Comparison of ENCODE assay signal across 9 mouse cellular contexts in the genomic region with DNA sequence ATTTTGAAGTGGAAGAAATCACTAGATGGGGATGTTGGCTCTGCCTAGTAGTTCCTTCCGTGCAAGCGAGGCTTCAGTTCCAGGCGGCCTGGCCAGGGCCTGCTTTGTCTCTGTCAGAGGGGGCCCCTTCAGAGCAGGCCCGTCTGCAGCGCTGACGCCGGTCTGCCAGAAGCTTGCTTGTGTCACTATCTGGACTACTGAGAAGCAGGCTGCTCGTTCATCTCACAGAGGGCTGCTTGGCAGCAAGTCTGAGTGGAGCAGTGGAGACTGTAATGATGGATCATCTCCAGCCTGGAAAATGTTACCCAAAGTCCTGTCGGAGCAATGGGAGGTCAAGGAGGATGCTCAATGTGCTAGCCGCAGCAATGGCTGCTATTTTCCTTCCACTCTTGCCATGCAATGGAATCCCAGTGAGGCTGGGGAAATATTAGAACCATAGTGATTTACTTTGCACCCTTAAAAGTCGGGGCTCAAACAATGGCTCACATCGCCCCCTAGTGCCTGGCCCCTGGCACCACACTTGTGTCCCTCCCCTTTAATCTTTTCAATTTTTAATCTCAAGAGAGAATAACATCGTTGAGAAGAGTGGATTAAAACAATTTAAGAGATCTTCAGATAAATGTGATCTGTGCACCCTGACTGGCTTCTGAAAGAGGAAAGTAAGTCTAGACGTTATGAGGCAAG. TPM values are rescaled to one million over a fixed set of nuclear protein-coding genes. Genes with fewer than 3 reads are reported as not detected.
DNase-seq lines count a peak whose midpoint lies in the region; ATAC-seq lines count a peak whose summit lies in the region.
"Had no signal": no experiment of that assay in that cellular context is flagged by ENCODE, and none has a peak within 500 bp of the region (broad histone marks: within the 10 kb centered on the region; RNA-seq: fewer than 3 reads in every experiment).

No protein-coding gene starts in this region.

- no peaks in the 10 kb centered on the region for H3K9me3 ChIP-seq in forebrain, embryonic 16.5 days (ENCODE audit: control insufficient read depth, low read length)
- no peaks in the 10 kb centered on the region; the same call in 1 of the 2 replicates for H3K9me3 ChIP-seq in neural tube, embryonic 15.5 days (replicated peaks)
- H3K9me3 ChIP-seq: embryonic facial prominence, embryonic 13.5 days had no signal

- peaks cover 14% of the 10 kb centered on the region; the same call in 1 of the 2 replicates for H3K4me1 ChIP-seq in forebrain, embryonic 16.5 days (replicated peaks; ENCODE audit: control insufficient read depth, insufficient read depth, low read length)
- H3K4me1 ChIP-seq in neural tube, embryonic 15.5 days, result peaks cover 23% of the 10 kb centered on the region

- peak; percentile 43 for ATAC-seq in forebrain, embryonic 16.5 days
- ATAC-seq in neural tube, embryonic 15.5 days (ENCODE audit: low FRiP score), result peak; percentile 46; the same call in 1 of the 2 replicates

- peak; percentile 59 for DNase-seq in left cerebral cortex, postnatal 4 days
- DNase-seq in left cerebral cortex, postnatal 36 days (ENCODE audit: low spot score in 2 of 2), result no peak
- peak; percentile 13 for DNase-seq in adrenal gland, adult 2 months
- DNase-seq in kidney, postnatal 10 days, result peak; percentile 34
- no peak for DNase-seq in right cerebral cortex, postnatal 10 days (ENCODE audit: low spot score in 2 of 2)
- no peak for DNase-seq in urinary bladder, postnatal 25 days (ENCODE audit: low spot score)

- H3K27ac ChIP-seq in forebrain, embryonic 16.5 days (ENCODE audit: low read length), result no peak overlapping the region
- no peak overlapping the region; the same call in 1 of the 2 replicates for H3K27ac ChIP-seq in neural tube, embryonic 15.5 days (replicated peaks)
- H3K27ac ChIP-seq: embryonic facial prominence, embryonic 13.5 days had no signal

- no peak overlapping the region for H3K9ac ChIP-seq in forebrain, embryonic 16.5 days (replicated peaks; ENCODE audit: low read depth, low read length)
- H3K9ac ChIP-seq in neural tube, embryonic 15.5 days (replicated peaks), result no peak overlapping the region
- H3K9ac ChIP-seq: embryonic facial prominence, embryonic 13.5 days had no signal

- WGBS in forebrain, embryonic 16.5 days, result 31% methylated on average over 14 of the region's 14 CpGs
- 36% methylated on average over 14 of the region's 14 CpGs for WGBS in neural tube, embryonic 15.5 days

- no peak overlapping the region for H3K4me2 ChIP-seq in forebrain, embryonic 16.5 days (ENCODE audit: low read length)
- H3K4me2 ChIP-seq in neural tube, embryonic 15.5 days, result no peak overlapping the region
- H3K4me2 ChIP-seq: embryonic facial prominence, embryonic 13.5 days had no signal

- no peaks in the 10 kb centered on the region for H3K36me3 ChIP-seq in forebrain, embryonic 16.5 days (ENCODE audit: control insufficient read depth, insufficient read depth)
- H3K36me3 ChIP-seq in neural tube, embryonic 15.5 days, result no peaks in the 10 kb centered on the region
- H3K36me3 ChIP-seq: embryonic facial prominence, embryonic 13.5 days had no signal

- intact Hi-C loops in left cerebral cortex, postnatal 4 days (cut with DNase I), result no loop called here
- intact Hi-C loops in left cerebral cortex, postnatal 36 days (cut with DNase I), result no loop called here

- H3K4me3 ChIP-seq in forebrain, embryonic 16.5 days (replicated peaks; ENCODE audit: low read length), result no peak overlapping the region
- no peak overlapping the region for H3K4me3 ChIP-seq in neural tube, embryonic 15.5 days (replicated peaks)
- H3K4me3 ChIP-seq: embryonic facial prominence, embryonic 13.5 days had no signal

- 0 out of 2 replicates have a peak, but pooled peaks cover 5% of the 10 kb centered on the region for H3K27me3 ChIP-seq in forebrain, embryonic 16.5 days (replicated peaks; ENCODE audit: control insufficient read depth, insufficient read depth, low read length)
- peaks cover under 1% of the 10 kb centered on the region for H3K27me3 ChIP-seq in neural tube, embryonic 15.5 days (replicated peaks)
- H3K27me3 ChIP-seq: embryonic facial prominence, embryonic 13.5 days had no signal

RNA-seq across cellular contexts. Expression of gene Klhl8, which starts 26.0 kb away (rescaled TPM):
- total RNA-seq in left cerebral cortex, postnatal 4 days (2021), result 10 to 100 TPM; 46.0 to 46.4 TPM
- 10 to 100 TPM; 33.0 to 34.4 TPM for total RNA-seq in left cerebral cortex, postnatal 36 days (2021)
- total RNA-seq in adrenal gland, adult 2 months (2021), result 10 to 100 TPM; 15.2 to 17.7 TPM
- 3.7 and 4.0 TPM in 2 replicates for polyA plus RNA-seq in adrenal gland, adult 2 months (2012; rRNA removed)
- polyA plus RNA-seq in forebrain, embryonic 16.5 days (2015; fragmentation: Nextera tagmentation; extraction: Ambion mirVana), result 48.8 and 53.4 TPM in 2 replicates
- polyA plus RNA-seq in neural tube, embryonic 15.5 days (2015; fragmentation: Nextera tagmentation; extraction: Ambion mirVana), result 34.9 and 38.1 TPM in 2 replicates

RNA-seq across cellular contexts. Expression of gene Hsd17b13, which starts 40.2 kb away (rescaled TPM):
- total RNA-seq in left cerebral cortex, postnatal 4 days (2021), result not detected
- under 1 TPM; 0.30 to 0.72 TPM for total RNA-seq in left cerebral cortex, postnatal 36 days (2021)
- 1 to 10 TPM in 1 of 2 experiments, not detected in 1; 1.4 TPM for total RNA-seq in adrenal gland, adult 2 months (2021)
- polyA plus RNA-seq in adrenal gland, adult 2 months (2012; rRNA removed), result not detected in 2 replicates
- polyA plus RNA-seq in forebrain, embryonic 16.5 days (2015; fragmentation: Nextera tagmentation; extraction: Ambion mirVana), result not detected in 2 replicates
- polyA plus RNA-seq in neural tube, embryonic 15.5 days (2015; fragmentation: Nextera tagmentation; extraction: Ambion mirVana), result 0.95 TPM in 1 of 2 replicates, not detected in the other
- polyA plus RNA-seq: embryonic facial prominence, embryonic 13.5 days had no signal

Comparison
In these comparisons a context has a peak if more than half of its experiments do, and no peak if none do; other contexts are left out.
1. DNase-seq: peak in left cerebral cortex, postnatal 4 days (single experiment), adrenal gland, adult 2 months (single experiment) and kidney, postnatal 10 days (single experiment); none in left cerebral cortex, postnatal 36 days (0 of 2), right cerebral cortex, postnatal 10 days (0 of 2) and urinary bladder, postnatal 25 days (single experiment).